Mouse (Mus musculus) heart, adult 11 months (tissue): ENCODE measurements around the gene Zfpl1.
"Not testable (repeated sequence)": the region's sequence is repeated elsewhere in the genome, so short reads cannot be mapped to it uniquely, and the experiment has no call there.

ENCODE experiments used
- DNase-seq: peaks from one replicate; pipeline ENCODE4 v3.0.0; 2022

Zfpl1 gene

GRCm38 (mm10) chr19:6084478-6085248 is at the start of gene Zfpl1, which contains the start of gene Cdca5:
Gene Zfpl1 (minus strand): TSS chr19:6084956.
Gene Cdca5 (plus strand): TSS chr19:6084983.
- peak; percentile 99 for DNase-seq

- not testable (repeated sequence) for DNase-seq
These were observed 48.4 kb upstream of the Zfpl1 start for GRCm38 (mm10) chr19:6133197-6133596.

- no peak for DNase-seq
These were observed 47.5 kb upstream of the Zfpl1 start for GRCm38 (mm10) chr19:6132171-6132827.

GRCm38 (mm10) chr19:6130414-6131128 is 45.8 kb upstream of the Zfpl1 start:
- DNase-seq: not testable (repeated sequence)

GRCm38 (mm10) chr19:6127760-6128341 is 43.1 kb upstream of the Zfpl1 start, which contains the start of gene Snx15:
Gene Snx15 (minus strand): TSS chr19:6128304.
- DNase-seq: peak; percentile 99

GRCm38 (mm10) chr19:6126789-6127580 is 42.2 kb upstream of the Zfpl1 start:
- DNase-seq: no peak

- no peak for DNase-seq
These were observed 41.5 kb upstream of the Zfpl1 start for GRCm38 (mm10) chr19:6126289-6126688.

GRCm38 (mm10) chr19:6124898-6125297 is 40.1 kb upstream of the Zfpl1 start:
- DNase-seq: no peak

GRCm38 (mm10) chr19:6123330-6123729 is 38.6 kb upstream of the Zfpl1 start:
- DNase-seq: no peak

- DNase-seq: no peak
These were observed 37.0 kb upstream of the Zfpl1 start for GRCm38 (mm10) chr19:6121761-6122160.

- DNase-seq: peak; percentile 93
These were observed 34.0 kb upstream of the Zfpl1 start for GRCm38 (mm10) chr19:6118677-6119185.

- peak; percentile 99 for DNase-seq
These were observed 33.4 kb upstream of the Zfpl1 start, which contains the start of gene Sac3d1 for GRCm38 (mm10) chr19:6117986-6118676. Gene Sac3d1 (minus strand): TSS chr19:6118650.

- DNase-seq: no peak
These were observed 32.7 kb upstream of the Zfpl1 start for GRCm38 (mm10) chr19:6117346-6117985.

GRCm38 (mm10) chr19:6116113-6116850 is 31.5 kb upstream of the Zfpl1 start:
- no peak for DNase-seq

GRCm38 (mm10) chr19:6113116-6113515 is 28.4 kb upstream of the Zfpl1 start:
- no peak for DNase-seq

GRCm38 (mm10) chr19:6105586-6105985 is 20.8 kb upstream of the Zfpl1 start, which contains the start of gene Naaladl1:
Gene Naaladl1 (plus strand): TSS chr19:6105782.
- DNase-seq: no peak

- DNase-seq: no peak
These were observed 19.7 kb upstream of the Zfpl1 start for GRCm38 (mm10) chr19:6104476-6104875.

- DNase-seq: no peak
These were observed 17.6 kb upstream of the Zfpl1 start for GRCm38 (mm10) chr19:6102169-6102853.

GRCm38 (mm10) chr19:6101186-6101585 is 16.4 kb upstream of the Zfpl1 start:
- no peak for DNase-seq
